Mouse (Mus musculus) frontal cortex, postnatal 36 days (tissue): ENCODE results near the gene Gnat1.

Experiments used
- DNase-seq, 2 experiments: peaks; one replicate each; pipeline ENCODE4 v3.0.0; 2022; ENCODE audit warnings: low spot score in 2 of 2

Gnat1 gene

DNA sequence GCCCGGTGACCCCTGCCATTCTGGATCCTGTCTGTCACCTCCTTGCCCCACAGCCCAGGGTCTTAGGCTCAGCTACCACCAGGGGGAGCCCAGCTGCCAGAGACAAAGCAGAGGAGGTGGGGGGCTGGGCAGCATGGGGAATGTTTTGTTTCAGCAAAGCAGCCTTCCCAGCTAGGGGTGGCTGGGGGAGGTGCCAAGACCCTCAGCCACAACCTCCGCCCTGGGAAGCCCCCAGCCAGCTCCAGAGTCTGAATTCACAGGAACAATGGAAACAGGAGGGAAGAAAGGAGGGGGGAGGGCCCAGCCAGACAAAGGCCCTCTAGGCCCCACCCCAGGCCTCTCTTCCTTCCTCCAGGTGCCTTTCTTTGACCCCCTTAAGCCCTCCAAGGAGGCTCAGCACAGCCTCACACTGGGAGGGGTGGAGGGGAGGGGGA lies 52.7 kb downstream of the Gnat1 start:
- peak; percentile 74 to 76 for DNase-seq

DNA sequence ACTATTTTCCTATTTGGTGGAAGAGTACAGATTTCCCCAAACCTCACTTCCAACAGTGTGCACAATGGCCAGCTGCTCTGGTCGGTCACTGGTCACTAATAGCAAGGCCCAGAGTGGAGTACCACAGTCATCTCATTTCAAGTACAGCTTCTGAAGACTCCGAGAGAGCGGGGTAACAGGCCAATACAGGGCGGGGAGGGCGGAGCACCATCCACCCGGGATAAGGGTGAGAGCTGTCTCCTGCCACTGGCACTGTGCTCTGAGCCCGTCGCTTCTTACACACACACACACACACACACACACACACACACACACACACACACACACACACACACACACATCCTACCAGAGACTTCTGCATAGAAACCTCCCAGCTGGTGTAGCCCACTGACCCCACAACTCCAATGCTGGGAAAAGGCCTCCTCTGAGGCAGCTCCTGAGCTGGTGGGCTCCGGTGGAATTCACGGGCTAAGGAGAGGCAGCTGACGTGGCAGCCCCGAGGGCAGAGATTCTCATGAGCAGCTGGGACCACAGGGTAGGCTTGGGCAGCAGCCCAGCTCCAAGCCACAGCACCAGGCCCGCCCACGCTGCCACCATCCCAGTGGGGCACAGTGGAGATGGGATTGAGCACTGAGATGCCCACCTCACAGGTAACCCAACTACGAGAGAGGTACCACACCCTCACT lies 53.2 kb downstream of the Gnat1 start:
- DNase-seq = peak in 1 of 2 experiments; percentile 54

DNA sequence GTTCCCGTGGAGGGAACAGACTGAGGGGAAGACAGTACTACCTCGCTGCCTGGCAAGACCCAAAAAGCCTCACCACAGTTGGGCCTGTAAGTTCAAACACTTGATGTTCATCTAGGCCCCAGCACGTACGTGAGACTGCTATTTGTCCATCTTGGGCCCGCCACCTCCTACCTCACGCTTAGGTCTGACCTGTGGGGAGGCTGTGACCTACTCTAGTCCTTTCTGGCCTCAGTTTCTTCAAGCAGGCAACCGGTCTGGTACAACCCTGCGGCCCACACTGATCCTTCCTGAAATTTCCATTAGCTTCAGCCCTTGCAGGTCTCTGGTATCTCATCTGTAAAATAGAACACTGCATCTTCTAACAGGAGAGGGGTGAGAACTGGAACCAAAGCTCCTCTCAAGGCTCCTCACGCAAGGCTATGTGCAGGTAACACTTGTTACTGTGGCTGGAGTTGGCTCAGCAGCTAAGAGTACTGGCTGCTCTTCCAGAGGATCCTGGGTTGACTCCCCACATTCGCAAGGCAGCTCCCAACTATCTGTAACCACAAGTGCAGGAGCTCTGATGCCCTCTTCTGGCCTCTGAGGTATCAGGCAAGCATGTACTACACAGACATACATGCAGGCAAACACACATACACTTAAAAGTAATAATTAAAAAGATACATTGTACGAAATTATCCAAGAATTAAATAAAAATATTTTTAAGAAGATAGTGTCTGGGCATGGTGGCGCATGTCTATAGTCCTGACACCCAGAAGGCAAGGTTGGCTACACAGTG lies 54.0 kb downstream of the Gnat1 start:
- no peak for DNase-seq

DNA sequence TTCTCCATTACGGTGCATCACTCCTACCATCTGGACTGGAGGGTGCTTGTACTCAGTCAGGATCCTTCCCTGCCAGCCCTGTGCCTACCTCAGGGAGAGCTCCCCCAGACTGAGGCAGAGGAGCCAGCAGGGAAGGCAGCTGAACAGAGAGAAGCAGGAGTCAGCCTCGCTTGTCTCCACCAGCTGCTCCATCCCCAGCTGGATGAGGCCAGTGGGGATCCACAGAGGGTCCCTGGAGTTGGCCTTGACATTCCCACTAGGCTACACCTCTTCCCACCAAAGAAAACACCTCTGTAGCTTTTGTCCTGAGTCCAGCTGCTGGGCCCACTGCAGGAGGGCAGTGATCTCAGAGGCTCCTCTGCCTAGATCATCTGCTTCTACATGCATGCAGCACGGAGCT lies 54.6 kb downstream of the Gnat1 start:
- DNase-seq = no peak

DNA sequence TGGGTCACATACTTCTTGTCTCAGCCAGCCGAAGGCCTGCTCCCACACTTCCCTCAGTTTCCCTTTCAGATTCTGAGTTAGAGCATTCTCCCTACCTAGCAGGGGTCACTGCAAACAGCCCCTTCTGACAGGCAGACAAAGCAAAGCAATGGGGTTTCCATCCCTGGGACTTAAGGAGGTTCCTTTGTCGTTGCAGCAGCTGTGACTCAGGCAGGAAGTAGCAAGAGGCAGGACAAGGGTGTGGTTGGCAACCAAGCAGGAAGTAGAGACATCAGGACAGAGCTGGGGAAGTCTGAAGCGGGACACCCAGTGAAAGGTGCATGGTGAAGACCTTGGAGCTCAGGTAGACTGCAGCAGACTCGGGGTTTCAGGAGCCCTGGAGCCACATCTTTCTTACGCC lies 55.0 kb downstream of the Gnat1 start:
- no peak for DNase-seq
